Mouse (Mus musculus): ENCODE results near the gene Aars. TPM values are rescaled to one million over a fixed set of nuclear protein-coding genes. Genes with fewer than 3 reads are reported as not detected.

The Aars gene
- total and polyA plus RNA-seq, 3 experiments, result 19.4 to 38.1 (median 31.9) TPM

GRCm38 (mm10) chr8:111030045-111030444 is 2.9 kb upstream of the Aars start:
- peaks cover 3% of the 10 kb centered on the region; the same call in 1 of the 2 replicates for H3K36me3 ChIP-seq (ENCODE audit: control insufficient read depth, insufficient read depth, low read length)
- no peak overlapping the region for H3K4me3 ChIP-seq
- peaks cover 5% of the 10 kb centered on the region for H3K4me1 ChIP-seq (ENCODE audit: control insufficient read depth, insufficient read depth, low read length)
- 76% methylated on average over 6 of the region's 6 CpGs for WGBS
- H3K27me3 ChIP-seq (ENCODE audit: control insufficient read depth, insufficient read depth, low read length), result no peaks in the 10 kb centered on the region
- intact Hi-C loops (cut with DNase I), result no loop called here
- DNase-seq, result no peak
- no peaks in the 10 kb centered on the region for H3K79me2 ChIP-seq (replicated peaks; ENCODE audit: control insufficient read depth, insufficient read depth, low read length)
- H3K9ac ChIP-seq (ENCODE audit: low read depth, low read length), result no peak overlapping the region
- no peak overlapping the region for H3K27ac ChIP-seq
- TF ChIP-seq EP300 (IDR thresholded peaks at IDR 0.05; ENCODE audit: insufficient read depth, low read depth, low read length), result no peak
- no peak for TF ChIP-seq CTCF (IDR thresholded peaks at IDR 0.05)
- no peak for TF ChIP-seq POLR2A (IDR thresholded peaks at IDR 0.05; ENCODE audit: insufficient read depth, low read depth, low read length)

- intact Hi-C loops (cut with DNase I), result no loop called here
- Histone ChIP-seq H3K4me1 (ENCODE audit: control insufficient read depth, insufficient read depth, low read length) (peaks cover 5% of the 10 kb centered on the region), H3K9ac (ENCODE audit: low read depth, low read length) (no peak within 1 kb of the TSS), H3K36me3 (ENCODE audit: control insufficient read depth, insufficient read depth, low read length) (peaks cover 5% of the 10 kb centered on the region; the same call in 1 of the 2 replicates), H3K79me2 (replicated peaks; ENCODE audit: control insufficient read depth, insufficient read depth, low read length) (0 out of 2 replicates have a peak, but pooled peaks cover 2% of the 10 kb centered on the region), H3K27me3 (ENCODE audit: control insufficient read depth, insufficient read depth, low read length) (no peaks in the 10 kb centered on the region), H3K27ac (no peak within 1 kb of the TSS), H3K4me3 (no peak within 1 kb of the TSS)
- WGBS, result 93% methylated on average over 19 of the region's 19 CpGs
- no peak for DNase-seq
- TF ChIP-seq CTCF (IDR thresholded peaks at IDR 0.05) (no peak), POLR2A (IDR thresholded peaks at IDR 0.05; ENCODE audit: insufficient read depth, low read depth, low read length) (no peak), EP300 (IDR thresholded peaks at IDR 0.05; ENCODE audit: insufficient read depth, low read depth, low read length) (no peak)
Observed at GRCm38 (mm10) chr8:111031572-111031971, 1.4 kb upstream of the Aars start, which contains the start of gene Ddx19b. Ddx19b (minus strand) TSS chr8:111031751.

GRCm38 (mm10) chr8:111033482-111034215 is 705 bp downstream of the Aars start:
- Histone ChIP-seq H3K79me2 (replicated peaks; ENCODE audit: control insufficient read depth, insufficient read depth, low read length) (0 out of 2 replicates have a peak, but pooled peaks cover 2% of the 10 kb centered on the region), H3K9ac (ENCODE audit: low read depth, low read length) (peak overlapping the region; percentile 61), H3K4me1 (ENCODE audit: control insufficient read depth, insufficient read depth, low read length) (peaks cover 5% of the 10 kb centered on the region), H3K36me3 (ENCODE audit: control insufficient read depth, insufficient read depth, low read length) (peaks cover 5% of the 10 kb centered on the region; the same call in 1 of the 2 replicates), H3K27ac (peak overlapping the region; percentile 96), H3K4me3 (peak overlapping the region; percentile 91), H3K27me3 (ENCODE audit: control insufficient read depth, insufficient read depth, low read length) (no peaks in the 10 kb centered on the region)
- intact Hi-C loops (cut with DNase I), result loop anchor here (2.0 kb wide), 2 partner anchors 23 to 33 kb away; partner anchors contain the start of gene Exosc6
- TF ChIP-seq CTCF (IDR thresholded peaks at IDR 0.05) (no peak), EP300 (IDR thresholded peaks at IDR 0.05; ENCODE audit: insufficient read depth, low read depth, low read length) (peak; percentile 73), POLR2A (IDR thresholded peaks at IDR 0.05; ENCODE audit: insufficient read depth, low read depth, low read length) (peak; percentile 61; the same call in 1 of the 2 replicates)
- WGBS, result 6% methylated on average over 37 of the region's 37 CpGs
- peak; percentile 90 to 98 for DNase-seq

- WGBS, result 18% methylated on average over 12 of the region's 12 CpGs
- peak in 1 of 2 experiments; percentile 42 for DNase-seq
- H3K27me3 ChIP-seq (ENCODE audit: control insufficient read depth, insufficient read depth, low read length), result no peaks in the 10 kb centered on the region
- intact Hi-C loops (cut with DNase I), result loop anchor here (2.0 kb wide), 1 partner anchor 23 kb away; the partner anchor contains the start of gene Exosc6
- TF ChIP-seq EP300 (IDR thresholded peaks at IDR 0.05; ENCODE audit: insufficient read depth, low read depth, low read length) (no peak), CTCF (IDR thresholded peaks at IDR 0.05) (no peak), POLR2A (IDR thresholded peaks at IDR 0.05; ENCODE audit: insufficient read depth, low read depth, low read length) (no peak)
- H3K27ac ChIP-seq, result peak overlapping the region; percentile 96
- peaks cover 5% of the 10 kb centered on the region; the same call in 1 of the 2 replicates for H3K36me3 ChIP-seq (ENCODE audit: control insufficient read depth, insufficient read depth, low read length)
- H3K4me3 ChIP-seq, result peak overlapping the region; percentile 91
- peaks cover 5% of the 10 kb centered on the region for H3K4me1 ChIP-seq (ENCODE audit: control insufficient read depth, insufficient read depth, low read length)
- H3K9ac ChIP-seq (ENCODE audit: low read depth, low read length), result peak overlapping the region; percentile 61
- 0 out of 2 replicates have a peak, but pooled peaks cover 2% of the 10 kb centered on the region for H3K79me2 ChIP-seq (replicated peaks; ENCODE audit: control insufficient read depth, insufficient read depth, low read length)
Observed at GRCm38 (mm10) chr8:111034276-111034675, 1.3 kb downstream of the Aars start.

GRCm38 (mm10) chr8:111036591-111036990 is 3.6 kb downstream of the Aars start:
- no peak for DNase-seq
- 0 out of 2 replicates have a peak, but pooled peaks cover 2% of the 10 kb centered on the region for H3K79me2 ChIP-seq (replicated peaks; ENCODE audit: control insufficient read depth, insufficient read depth, low read length)
- peaks cover 5% of the 10 kb centered on the region for H3K4me1 ChIP-seq (ENCODE audit: control insufficient read depth, insufficient read depth, low read length)
- H3K27me3 ChIP-seq (ENCODE audit: control insufficient read depth, insufficient read depth, low read length), result no peaks in the 10 kb centered on the region
- no peak overlapping the region for H3K9ac ChIP-seq (ENCODE audit: low read depth, low read length)
- H3K4me3 ChIP-seq, result no peak overlapping the region
- H3K27ac ChIP-seq, result no peak overlapping the region
- intact Hi-C loops (cut with DNase I), result no loop called here
- 92% methylated on average over 15 of the region's 15 CpGs for WGBS
- H3K36me3 ChIP-seq (ENCODE audit: control insufficient read depth, insufficient read depth, low read length), result peaks cover 5% of the 10 kb centered on the region; the same call in 1 of the 2 replicates
- TF ChIP-seq CTCF (IDR thresholded peaks at IDR 0.05), result no peak
- TF ChIP-seq POLR2A (IDR thresholded peaks at IDR 0.05; ENCODE audit: insufficient read depth, low read depth, low read length), result no peak
- TF ChIP-seq EP300 (IDR thresholded peaks at IDR 0.05; ENCODE audit: insufficient read depth, low read depth, low read length), result no peak

- Histone ChIP-seq H3K4me1 (ENCODE audit: control insufficient read depth, insufficient read depth, low read length) (no peaks in the 10 kb centered on the region), H3K4me3 (no peak overlapping the region), H3K27ac (no peak overlapping the region), H3K9ac (ENCODE audit: low read depth, low read length) (no peak overlapping the region), H3K79me2 (replicated peaks; ENCODE audit: control insufficient read depth, insufficient read depth, low read length) (no peaks in the 10 kb centered on the region), H3K27me3 (ENCODE audit: control insufficient read depth, insufficient read depth, low read length) (no peaks in the 10 kb centered on the region), H3K36me3 (ENCODE audit: control insufficient read depth, insufficient read depth, low read length) (no peaks in the 10 kb centered on the region)
- WGBS, result 94% methylated on average over 19 of the region's 19 CpGs
- no peak for DNase-seq
- TF ChIP-seq CTCF (IDR thresholded peaks at IDR 0.05) (no peak), POLR2A (IDR thresholded peaks at IDR 0.05; ENCODE audit: insufficient read depth, low read depth, low read length) (no peak), EP300 (IDR thresholded peaks at IDR 0.05; ENCODE audit: insufficient read depth, low read depth, low read length) (no peak)
- intact Hi-C loops (cut with DNase I), result no loop called here
Observed at GRCm38 (mm10) chr8:111042546-111042945, 9.6 kb downstream of the Aars start.

Data from heart, adult 2 months (tissue).